Mouse (Mus musculus) ES-Bruce4 (cell line): ENCODE data around the gene Prickle2. TPM values are rescaled to one million over a fixed set of nuclear protein-coding genes. Genes with fewer than 3 reads are reported as not detected.

ENCODE experiments used
- H3K27ac ChIP-seq: 2 replicates; pipeline ENCODE4 v1.5.1; 2012; ENCODE audit warnings: low read length, inconsistent platforms; ENCODE audit not compliant: insufficient read depth
- H3K27me3 ChIP-seq: 2 replicates; pipeline ENCODE4 v1.6.1; 2012; ENCODE audit warnings: mild to moderate bottlenecking, low read length, inconsistent platforms; ENCODE audit not compliant: control insufficient read depth, poor library complexity, insufficient read depth, severe bottlenecking
- H3K36me3 ChIP-seq: 2 replicates; pipeline ENCODE4 v1.6.1; 2012; ENCODE audit warnings: inconsistent platforms, mild to moderate bottlenecking, low read length, moderate library complexity; ENCODE audit not compliant: control insufficient read depth, poor library complexity, insufficient read depth, severe bottlenecking
- H3K4me1 ChIP-seq: one replicate; pipeline ENCODE4 v1.8.1; 2011; ENCODE audit warnings: low read length; ENCODE audit not compliant: control insufficient read depth, insufficient read depth
- H3K4me3 ChIP-seq: 2 replicates; pipeline ENCODE4 v1.5.1; 2011; ENCODE audit warnings: low read depth, mild to moderate bottlenecking, low read length
- H3K9ac ChIP-seq: 2 replicates; pipeline ENCODE4 v1.6.1; 2012; ENCODE audit warnings: low read depth, mild to moderate bottlenecking, inconsistent platforms; ENCODE audit not compliant: poor library complexity, severe bottlenecking
- H3K9me3 ChIP-seq: replicated peaks from 2 replicates; pipeline ENCODE4 v1.6.1; 2012; ENCODE audit warnings: mild to moderate bottlenecking, low read length, inconsistent platforms; ENCODE audit not compliant: control insufficient read depth, poor library complexity, insufficient read depth, severe bottlenecking
- CTCF ChIP-seq: IDR thresholded peaks from one replicate; pipeline ENCODE4 v1.8.1; 2011; ENCODE audit warnings: low read depth, low read length
- EP300 ChIP-seq: IDR thresholded peaks from 2 replicates; pipeline ENCODE4 v1.6.1; 2011; ENCODE audit warnings: low read depth, low read length; ENCODE audit not compliant: insufficient read depth
- POLR2A ChIP-seq: IDR thresholded peaks from one replicate; pipeline ENCODE4 v1.8.1; 2011; ENCODE audit warnings: low read length; ENCODE audit not compliant: insufficient read depth
- polyA plus RNA-seq: library from polyadenylated mRNA; stranded (reverse); fragments of >200 nt; gene quantifications from 2 replicates; pipeline ENCODE4 v1.2.4, GENCODE M21; 2011; ENCODE audit warnings: low read depth; ENCODE audit not compliant: missing spikeins, insufficient read depth, insufficient read length

The Prickle2 gene
- polyA plus RNA-seq, 1 experiment, result 3.3 TPM

GRCm38 (mm10) chr6:92640896-92641295 lies 65.1 kb downstream of the Prickle2 start:
- Histone ChIP-seq H3K4me1 (no peaks in the 10 kb centered on the region), H3K36me3 (no peaks in the 10 kb centered on the region), H3K9ac (no peak overlapping the region), H3K4me3 (no peak overlapping the region), H3K9me3 (no peaks in the 10 kb centered on the region), H3K27me3 (no peaks in the 10 kb centered on the region), H3K27ac (no peak overlapping the region)
- TF ChIP-seq EP300 (no peak), CTCF (no peak), POLR2A (no peak)

DNA sequence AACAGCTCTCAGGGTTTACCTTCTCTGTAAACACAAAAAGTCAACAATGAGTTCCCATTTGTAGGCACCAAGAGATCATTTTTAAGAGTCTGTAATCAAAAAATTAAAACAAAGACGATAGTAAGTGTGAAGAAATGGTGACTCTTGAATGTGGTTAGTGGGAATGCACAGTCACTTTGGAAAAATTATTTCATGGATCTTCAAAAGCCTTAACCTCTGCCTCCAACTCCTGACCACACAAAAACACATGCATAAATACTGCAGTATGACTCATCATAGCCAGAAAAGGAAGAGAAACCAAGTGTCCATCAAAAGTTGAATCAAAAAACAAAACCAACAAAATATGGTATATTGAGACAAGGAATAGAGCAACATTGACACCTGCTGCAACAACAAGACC lies 69.5 kb downstream of the Prickle2 start:
- Histone ChIP-seq H3K9ac (no peak overlapping the region), H3K4me1 (no peaks in the 10 kb centered on the region), H3K9me3 (no peaks in the 10 kb centered on the region), H3K27ac (no peak overlapping the region), H3K27me3 (no peaks in the 10 kb centered on the region), H3K4me3 (no peak overlapping the region), H3K36me3 (no peaks in the 10 kb centered on the region)
- no peak for TF ChIP-seq POLR2A
- TF ChIP-seq EP300, result no peak
- no peak for TF ChIP-seq CTCF

GRCm38 (mm10) chr6:92634876-92635468 lies 71.0 kb downstream of the Prickle2 start:
- Histone ChIP-seq H3K9me3 (no peaks in the 10 kb centered on the region), H3K4me3 (no peak overlapping the region), H3K27ac (no peak overlapping the region), H3K36me3 (no peaks in the 10 kb centered on the region), H3K27me3 (no peaks in the 10 kb centered on the region), H3K4me1 (no peaks in the 10 kb centered on the region), H3K9ac (no peak overlapping the region)
- TF ChIP-seq CTCF, result no peak
- no peak for TF ChIP-seq EP300
- TF ChIP-seq POLR2A, result no peak

DNA sequence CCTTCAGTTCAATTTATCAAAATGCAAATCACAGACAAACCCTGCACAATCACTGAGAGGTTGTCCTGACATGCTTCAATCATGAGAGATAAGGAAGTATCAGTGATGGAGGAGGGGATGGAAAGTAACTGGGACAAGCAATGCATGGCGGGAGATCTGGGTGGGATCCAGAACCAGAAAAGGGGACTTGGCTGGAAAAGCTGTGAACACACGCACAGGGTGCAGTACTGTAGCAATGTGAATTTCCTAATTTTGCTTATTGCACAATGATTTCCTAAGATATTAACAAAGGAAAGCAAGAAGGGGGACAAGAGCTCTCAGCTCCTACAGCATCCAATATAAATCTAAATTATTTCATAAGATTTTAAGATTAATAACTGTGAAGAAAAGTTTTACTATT lies 75.0 kb downstream of the Prickle2 start:
- Histone ChIP-seq H3K4me1 (no peaks in the 10 kb centered on the region), H3K36me3 (no peaks in the 10 kb centered on the region), H3K9me3 (no peaks in the 10 kb centered on the region), H3K4me3 (no peak overlapping the region), H3K27ac (no peak overlapping the region), H3K27me3 (no peaks in the 10 kb centered on the region), H3K9ac (no peak overlapping the region)
- TF ChIP-seq POLR2A (no peak), CTCF (no peak), EP300 (no peak)

DNA sequence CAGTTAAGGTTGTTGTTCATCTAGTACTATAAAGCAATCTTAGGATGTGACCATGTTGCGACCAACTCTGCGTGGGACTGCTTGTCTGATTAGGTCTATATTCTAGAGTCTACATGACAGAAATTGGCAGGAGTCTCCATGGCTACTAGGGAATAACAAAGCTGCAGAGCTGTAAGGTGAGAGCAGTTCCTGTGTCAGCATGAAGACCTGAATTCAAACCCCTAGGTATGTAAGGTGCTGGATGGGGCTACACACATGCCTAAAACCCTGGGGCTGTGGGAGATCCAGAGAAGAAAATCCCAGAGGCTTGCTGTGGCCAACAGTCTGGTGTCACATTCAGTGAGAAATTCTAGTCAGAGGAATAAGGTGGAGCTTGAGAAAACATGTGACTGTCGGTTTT lies 78.2 kb downstream of the Prickle2 start:
- Histone ChIP-seq H3K4me1 (no peaks in the 10 kb centered on the region), H3K9ac (no peak overlapping the region), H3K27ac (no peak overlapping the region), H3K36me3 (no peaks in the 10 kb centered on the region), H3K9me3 (no peaks in the 10 kb centered on the region), H3K4me3 (no peak overlapping the region), H3K27me3 (no peaks in the 10 kb centered on the region)
- TF ChIP-seq CTCF, result no peak
- TF ChIP-seq POLR2A, result no peak
- no peak for TF ChIP-seq EP300

GRCm38 (mm10) chr6:92627048-92627617 lies 78.8 kb downstream of the Prickle2 start:
- Histone ChIP-seq H3K27me3 (no peaks in the 10 kb centered on the region), H3K27ac (no peak overlapping the region), H3K4me3 (no peak overlapping the region), H3K9me3 (no peaks in the 10 kb centered on the region), H3K4me1 (no peaks in the 10 kb centered on the region), H3K9ac (no peak overlapping the region), H3K36me3 (no peaks in the 10 kb centered on the region)
- TF ChIP-seq CTCF (no peak), POLR2A (no peak), EP300 (no peak)
